Mouse (Mus musculus): ENCODE data around the gene Lhx4. TPM values are rescaled to one million over a fixed set of nuclear protein-coding genes. Genes with fewer than 3 reads are reported as not detected.

Lhx4 gene
- polyA plus RNA-seq (2012; ENCODE audit: insufficient read depth, insufficient read length, missing spikeins), result not detected in 2 replicates

GRCm38 (mm10) chr1:155751484-155752255 lies at the start of gene Lhx4:
Gene Lhx4, minus strand, starts transcription at chr1:155751684.
- TF ChIP-seq POLR2A (IDR thresholded peaks at IDR 0.05; ENCODE audit: borderline replicate concordance, low read depth, low read length) (no peak), CTCF (IDR thresholded peaks at IDR 0.05; ENCODE audit: low read depth, low read length) (no peak)
- Histone ChIP-seq H3K4me1 (ENCODE audit: control insufficient read depth, insufficient read depth, low read length) (no peaks in the 10 kb centered on the region), H3K4me3 (ENCODE audit: insufficient read depth, low read length) (no peak within 1 kb of the TSS), H3K27ac (ENCODE audit: insufficient read depth, low read depth, low read length) (no peak within 1 kb of the TSS)

GRCm38 (mm10) chr1:155798000-155798399 lies 46.5 kb upstream of the Lhx4 start:
- TF ChIP-seq CTCF (IDR thresholded peaks at IDR 0.05; ENCODE audit: low read depth, low read length) (no peak), POLR2A (IDR thresholded peaks at IDR 0.05; ENCODE audit: borderline replicate concordance, low read depth, low read length) (no peak)
- H3K4me1 ChIP-seq (ENCODE audit: control insufficient read depth, insufficient read depth, low read length), result no peaks in the 10 kb centered on the region; the same call in 1 of the 2 replicates
- H3K4me3 ChIP-seq (ENCODE audit: insufficient read depth, low read length), result no peak overlapping the region
- no peak overlapping the region for H3K27ac ChIP-seq (ENCODE audit: insufficient read depth, low read depth, low read length)

GRCm38 (mm10) chr1:155797425-155797824 lies 45.9 kb upstream of the Lhx4 start:
- H3K4me1 ChIP-seq (ENCODE audit: control insufficient read depth, insufficient read depth, low read length), result no peaks in the 10 kb centered on the region; the same call in 1 of the 2 replicates
- TF ChIP-seq CTCF (IDR thresholded peaks at IDR 0.05; ENCODE audit: low read depth, low read length) (no peak), POLR2A (IDR thresholded peaks at IDR 0.05; ENCODE audit: borderline replicate concordance, low read depth, low read length) (no peak)
- H3K27ac ChIP-seq (ENCODE audit: insufficient read depth, low read depth, low read length), result no peak overlapping the region
- H3K4me3 ChIP-seq (ENCODE audit: insufficient read depth, low read length), result no peak overlapping the region

GRCm38 (mm10) chr1:155796757-155797405 lies 45.4 kb upstream of the Lhx4 start:
- Histone ChIP-seq H3K27ac (ENCODE audit: insufficient read depth, low read depth, low read length) (no peak overlapping the region), H3K4me3 (ENCODE audit: insufficient read depth, low read length) (no peak overlapping the region), H3K4me1 (ENCODE audit: control insufficient read depth, insufficient read depth, low read length) (no peaks in the 10 kb centered on the region; the same call in 1 of the 2 replicates)
- TF ChIP-seq POLR2A (IDR thresholded peaks at IDR 0.05; ENCODE audit: borderline replicate concordance, low read depth, low read length), result no peak
- TF ChIP-seq CTCF (IDR thresholded peaks at IDR 0.05; ENCODE audit: low read depth, low read length), result no peak

GRCm38 (mm10) chr1:155795791-155796233 lies 44.3 kb upstream of the Lhx4 start:
- no peak overlapping the region for H3K27ac ChIP-seq (ENCODE audit: insufficient read depth, low read depth, low read length)
- no peaks in the 10 kb centered on the region; the same call in 1 of the 2 replicates for H3K4me1 ChIP-seq (ENCODE audit: control insufficient read depth, insufficient read depth, low read length)
- TF ChIP-seq POLR2A (IDR thresholded peaks at IDR 0.05; ENCODE audit: borderline replicate concordance, low read depth, low read length) (no peak), CTCF (IDR thresholded peaks at IDR 0.05; ENCODE audit: low read depth, low read length) (no peak)
- no peak overlapping the region for H3K4me3 ChIP-seq (ENCODE audit: insufficient read depth, low read length)

- H3K27ac ChIP-seq (ENCODE audit: insufficient read depth, low read depth, low read length), result no peak overlapping the region
- TF ChIP-seq POLR2A (IDR thresholded peaks at IDR 0.05; ENCODE audit: borderline replicate concordance, low read depth, low read length), result no peak
- no peak for TF ChIP-seq CTCF (IDR thresholded peaks at IDR 0.05; ENCODE audit: low read depth, low read length)
- no peaks in the 10 kb centered on the region; the same call in 1 of the 2 replicates for H3K4me1 ChIP-seq (ENCODE audit: control insufficient read depth, insufficient read depth, low read length)
- H3K4me3 ChIP-seq (ENCODE audit: insufficient read depth, low read length), result no peak overlapping the region
Measured at GRCm38 (mm10) chr1:155794855-155795254, 43.4 kb upstream of the Lhx4 start.

GRCm38 (mm10) chr1:155791919-155792318 lies 40.4 kb upstream of the Lhx4 start:
- no peaks in the 10 kb centered on the region; the same call in 1 of the 2 replicates for H3K4me1 ChIP-seq (ENCODE audit: control insufficient read depth, insufficient read depth, low read length)
- no peak for TF ChIP-seq POLR2A (IDR thresholded peaks at IDR 0.05; ENCODE audit: borderline replicate concordance, low read depth, low read length)
- TF ChIP-seq CTCF (IDR thresholded peaks at IDR 0.05; ENCODE audit: low read depth, low read length), result peak; percentile 29; the same call in 1 of the 2 replicates
- H3K27ac ChIP-seq (ENCODE audit: insufficient read depth, low read depth, low read length), result no peak overlapping the region
- H3K4me3 ChIP-seq (ENCODE audit: insufficient read depth, low read length), result no peak overlapping the region

- Histone ChIP-seq H3K4me3 (ENCODE audit: insufficient read depth, low read length) (no peak overlapping the region), H3K27ac (ENCODE audit: insufficient read depth, low read depth, low read length) (no peak overlapping the region), H3K4me1 (ENCODE audit: control insufficient read depth, insufficient read depth, low read length) (no peaks in the 10 kb centered on the region)
- TF ChIP-seq POLR2A (IDR thresholded peaks at IDR 0.05; ENCODE audit: borderline replicate concordance, low read depth, low read length) (no peak), CTCF (IDR thresholded peaks at IDR 0.05; ENCODE audit: low read depth, low read length) (no peak)
Measured at GRCm38 (mm10) chr1:155790111-155790974, 38.9 kb upstream of the Lhx4 start.

GRCm38 (mm10) chr1:155785886-155786285 lies 34.4 kb upstream of the Lhx4 start:
- H3K4me1 ChIP-seq (ENCODE audit: control insufficient read depth, insufficient read depth, low read length), result no peaks in the 10 kb centered on the region
- no peak overlapping the region for H3K27ac ChIP-seq (ENCODE audit: insufficient read depth, low read depth, low read length)
- no peak for TF ChIP-seq CTCF (IDR thresholded peaks at IDR 0.05; ENCODE audit: low read depth, low read length)
- TF ChIP-seq POLR2A (IDR thresholded peaks at IDR 0.05; ENCODE audit: borderline replicate concordance, low read depth, low read length), result no peak
- H3K4me3 ChIP-seq (ENCODE audit: insufficient read depth, low read length), result no peak overlapping the region

Data from bone marrow macrophage, adult 2 months (primary cell).